Mouse (Mus musculus) embryonic fibroblast, embryonic 13.5 days (primary cell): ENCODE data around the gene Inpp1. TPM values are rescaled to one million over a fixed set of nuclear protein-coding genes. Genes with fewer than 3 reads are reported as not detected.
"Not testable (repeated sequence)": the region's sequence is repeated elsewhere in the genome, so short reads cannot be mapped to it uniquely, and the experiment has no call there.

Experiments
- H3K27ac ChIP-seq: 2 replicates; pipeline ENCODE4 v1.5.1; 2012; ENCODE audit warnings: low read length, control low read depth, inconsistent platforms; ENCODE audit not compliant: insufficient read depth
- H3K4me1 ChIP-seq: 2 replicates; pipeline ENCODE4 v1.6.1; 2011; ENCODE audit warnings: low read length; ENCODE audit not compliant: control insufficient read depth, insufficient read depth
- H3K4me3 ChIP-seq: 2 replicates; pipeline ENCODE4 v1.5.1; 2011; ENCODE audit warnings: mild to moderate bottlenecking, control low read depth, low read length; ENCODE audit not compliant: insufficient read depth
- CTCF ChIP-seq: IDR thresholded peaks from 2 replicates; pipeline ENCODE4 v1.5.1; 2011; ENCODE audit warnings: mild to moderate bottlenecking, control low read depth, low read length, moderate library complexity, borderline replicate concordance; ENCODE audit not compliant: insufficient read depth
- POLR2A ChIP-seq: IDR thresholded peaks from 2 replicates; pipeline ENCODE4 v1.6.1; 2011; ENCODE audit warnings: low read depth, mild to moderate bottlenecking, control low read depth, low read length, moderate library complexity
- polyA plus RNA-seq: library from polyadenylated mRNA; stranded (reverse); fragments of >200 nt; gene quantifications from 2 replicates; pipeline ENCODE4 v1.2.4, GENCODE M21; 2011; ENCODE audit warnings: low read depth; ENCODE audit not compliant: missing spikeins, insufficient read length

Inpp1 gene
- 11.7 and 13.7 TPM in 2 replicates for polyA plus RNA-seq

DNA sequence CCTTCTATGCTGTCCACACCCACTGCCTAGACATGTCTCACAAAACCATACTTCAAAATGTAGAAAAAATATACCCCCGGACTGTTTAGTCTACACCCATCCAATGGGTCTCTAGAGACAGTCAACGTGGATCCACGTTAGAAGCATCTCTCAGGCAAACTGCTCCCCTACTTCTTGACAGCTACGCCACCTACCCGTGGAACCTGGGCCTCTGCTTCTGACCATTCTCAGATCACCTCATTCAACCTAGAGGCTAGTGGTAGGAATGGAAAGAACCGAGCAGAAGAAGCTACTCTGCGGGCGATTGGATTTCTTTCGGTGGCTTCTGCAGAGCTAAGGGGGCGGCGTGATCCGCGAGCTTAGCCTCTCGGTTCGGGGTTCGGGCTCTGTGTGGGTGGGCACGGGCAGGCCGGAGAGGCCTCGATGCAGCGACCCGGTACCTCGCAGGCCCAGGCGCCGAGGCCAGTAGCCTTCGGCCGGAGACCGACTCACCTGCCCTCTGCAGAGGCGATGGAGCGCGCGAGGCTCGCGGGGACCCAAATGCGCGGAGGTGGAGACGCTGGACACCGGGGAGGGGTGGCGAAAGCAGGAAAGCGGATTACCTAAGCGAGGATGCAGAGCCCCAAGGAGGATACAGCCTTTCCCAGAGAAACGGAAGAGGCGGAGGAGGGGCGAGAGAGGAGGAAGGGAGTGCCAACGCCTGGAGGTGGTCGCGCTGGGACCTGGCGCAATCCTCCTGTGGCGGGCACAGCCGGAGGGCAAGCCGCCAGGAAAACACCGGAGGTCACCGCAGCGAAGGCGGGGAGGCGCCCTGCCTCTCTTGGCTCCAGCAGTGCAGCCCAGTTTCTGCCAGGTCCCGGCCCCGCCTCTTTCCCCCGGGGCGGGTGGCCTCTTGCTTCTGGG, at the start of gene Inpp1:
Gene Inpp1 (minus strand): TSS at position 779 of the 903 bp plus-strand sequence.
- peak; percentile 51; the same call in 1 of the 2 replicates for TF ChIP-seq CTCF
- peak; percentile 66 for TF ChIP-seq POLR2A
- H3K4me3 ChIP-seq, result peak within 1 kb of the TSS; percentile 64
- no peaks in the 10 kb centered on the region for H3K4me1 ChIP-seq
- H3K27ac ChIP-seq, result peak within 1 kb of the TSS; percentile 29

DNA sequence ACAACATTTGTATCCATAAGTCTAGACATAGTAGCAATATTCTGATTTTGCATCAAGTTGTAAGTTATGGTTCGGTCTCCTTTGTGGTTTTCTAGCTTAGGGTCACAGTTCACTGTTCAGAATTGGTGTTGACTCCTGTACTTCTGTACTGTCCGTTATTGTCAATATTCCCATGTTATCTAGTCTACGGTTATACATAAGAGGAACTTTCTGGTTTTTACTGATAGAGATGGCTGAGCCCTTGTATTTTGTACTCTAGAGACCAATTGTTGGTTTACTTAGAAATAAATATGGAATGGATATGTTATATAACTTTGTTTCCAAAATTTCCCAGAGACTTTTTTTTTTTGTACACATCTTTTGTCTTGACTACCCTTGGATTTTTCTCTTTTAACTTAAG, 48.5 kb upstream of the Inpp1 start:
- TF ChIP-seq POLR2A (no peak), CTCF (no peak)
- no peaks in the 10 kb centered on the region for H3K4me1 ChIP-seq
- no peak overlapping the region for H3K4me3 ChIP-seq
- H3K27ac ChIP-seq, result no peak overlapping the region

DNA sequence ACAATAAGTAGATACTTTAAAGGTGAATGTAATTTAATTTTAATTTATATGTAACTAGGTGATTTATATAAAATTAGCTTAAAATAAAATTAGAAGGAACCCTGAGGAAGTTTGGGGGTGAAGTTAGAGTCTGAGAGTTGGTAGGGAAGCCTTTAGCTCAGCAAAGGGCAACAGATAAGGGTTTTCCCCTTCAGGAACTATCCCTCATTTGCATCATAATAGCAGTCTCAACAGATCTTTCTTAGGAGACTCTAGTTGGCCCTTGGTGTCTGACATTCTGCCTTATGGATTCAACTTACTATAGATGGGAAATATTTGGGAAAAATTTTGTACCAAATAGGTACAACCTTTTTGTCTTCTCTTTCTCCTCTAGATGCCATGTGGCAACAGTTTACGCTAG, 46.7 kb upstream of the Inpp1 start:
- H3K27ac ChIP-seq, result no peak overlapping the region

DNA sequence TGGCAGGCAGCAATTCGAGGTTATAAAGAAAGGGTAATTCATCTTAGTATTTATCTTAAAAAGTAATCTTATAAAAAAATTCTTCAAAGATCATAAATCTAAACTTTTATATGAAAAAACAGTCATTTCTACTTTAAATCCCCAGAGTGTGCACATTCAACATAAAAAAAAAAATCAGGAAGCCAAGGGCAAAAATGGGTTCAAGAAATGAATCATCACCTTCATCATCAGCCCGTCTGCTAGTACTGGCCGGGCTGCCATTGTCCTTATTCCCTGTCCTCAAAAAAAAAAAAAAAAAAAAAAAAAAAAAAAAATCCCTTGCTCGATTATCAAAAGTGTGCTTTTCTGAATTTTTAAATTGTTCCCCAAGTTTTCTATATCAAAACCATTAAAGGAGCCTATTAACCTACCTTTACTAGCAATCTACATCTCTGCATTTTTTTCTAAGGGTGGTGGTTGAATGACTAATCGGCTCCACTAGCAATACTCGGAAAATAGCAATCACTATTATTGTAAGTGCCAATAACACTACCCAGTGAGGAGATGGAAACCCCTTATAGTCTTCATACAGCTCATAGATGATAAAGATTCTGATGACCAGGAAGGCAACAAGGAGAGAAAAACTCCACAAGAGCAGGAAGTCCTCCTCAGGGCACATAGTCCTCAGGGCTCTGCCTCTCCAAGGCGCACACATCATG, 38.6 kb upstream of the Inpp1 start:
- Histone ChIP-seq H3K4me3 (no peak overlapping the region), H3K27ac (no peak overlapping the region), H3K4me1 (no peaks in the 10 kb centered on the region)
- TF ChIP-seq POLR2A (no peak), CTCF (no peak)

More for the DNA sequence above, 46.7 kb upstream of the Inpp1 start:
- H3K4me3 ChIP-seq, result no peak overlapping the region
- no peak for TF ChIP-seq POLR2A
- no peak for TF ChIP-seq CTCF
- H3K4me1 ChIP-seq, result no peaks in the 10 kb centered on the region

DNA sequence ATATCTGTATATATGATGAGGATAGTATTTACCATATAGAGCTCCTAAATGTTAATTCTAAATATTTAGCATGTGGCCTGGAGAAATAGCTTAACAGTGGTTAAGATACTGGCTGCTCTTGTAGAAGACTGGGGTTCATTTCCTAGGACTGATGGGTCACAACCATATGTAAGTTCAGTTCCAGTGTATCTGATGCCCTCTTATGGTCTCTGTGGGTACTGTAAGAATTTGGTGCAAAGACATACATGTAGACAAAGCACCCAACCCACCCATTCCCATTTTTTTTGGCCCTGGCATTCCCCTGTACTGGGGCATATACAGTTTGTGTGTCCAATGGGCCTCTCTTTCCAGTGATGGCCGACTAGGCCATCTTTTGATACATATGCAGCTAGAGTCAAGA, 36.5 kb upstream of the Inpp1 start:
- not testable (repeated sequence) for H3K4me1 ChIP-seq, H3K27ac ChIP-seq, H3K4me3 ChIP-seq

DNA sequence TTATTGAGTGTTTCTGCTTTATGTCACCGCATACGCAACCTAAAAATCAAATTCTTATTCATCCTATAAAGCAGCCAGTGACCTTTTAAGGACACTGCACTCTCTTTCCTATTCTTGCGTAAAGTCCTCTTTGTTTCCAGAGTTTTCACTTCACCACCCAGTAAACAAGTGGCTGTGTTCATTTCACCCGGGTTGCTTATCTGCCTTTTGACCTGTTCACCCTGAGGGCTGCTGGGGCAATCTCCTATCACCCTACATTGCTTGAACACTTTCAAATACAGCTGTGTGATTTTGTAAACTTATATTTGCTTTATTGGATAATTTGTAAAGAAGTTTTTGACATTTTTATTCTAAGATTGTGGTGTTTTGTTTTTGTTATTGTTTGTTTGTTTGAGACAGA, 31.9 kb upstream of the Inpp1 start:
- TF ChIP-seq CTCF (no peak), POLR2A (no peak)
- H3K27ac ChIP-seq, result no peak overlapping the region
- no peak overlapping the region for H3K4me3 ChIP-seq
- no peaks in the 10 kb centered on the region for H3K4me1 ChIP-seq

DNA sequence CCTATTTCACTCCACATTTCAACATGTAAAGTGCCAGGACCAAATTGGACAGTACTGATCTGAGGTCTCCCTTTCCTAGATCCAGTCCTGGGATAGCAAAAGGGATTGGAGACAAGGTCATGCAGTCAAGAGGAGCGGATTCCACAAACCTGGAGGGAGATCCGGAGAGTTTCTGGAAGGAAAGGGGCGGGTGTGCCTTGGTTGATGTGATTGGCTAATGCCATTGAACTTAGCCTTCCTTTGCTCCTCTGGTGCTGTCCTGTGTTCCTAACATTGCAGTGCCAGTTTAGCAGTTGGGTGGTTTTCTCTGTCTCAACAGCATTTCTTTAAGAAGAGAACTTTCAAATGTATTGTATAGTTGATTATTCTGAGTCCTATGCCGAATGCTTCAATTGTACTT, 29.1 kb upstream of the Inpp1 start:
- TF ChIP-seq POLR2A (no peak), CTCF (no peak)
- H3K27ac ChIP-seq, result no peak overlapping the region

DNA sequence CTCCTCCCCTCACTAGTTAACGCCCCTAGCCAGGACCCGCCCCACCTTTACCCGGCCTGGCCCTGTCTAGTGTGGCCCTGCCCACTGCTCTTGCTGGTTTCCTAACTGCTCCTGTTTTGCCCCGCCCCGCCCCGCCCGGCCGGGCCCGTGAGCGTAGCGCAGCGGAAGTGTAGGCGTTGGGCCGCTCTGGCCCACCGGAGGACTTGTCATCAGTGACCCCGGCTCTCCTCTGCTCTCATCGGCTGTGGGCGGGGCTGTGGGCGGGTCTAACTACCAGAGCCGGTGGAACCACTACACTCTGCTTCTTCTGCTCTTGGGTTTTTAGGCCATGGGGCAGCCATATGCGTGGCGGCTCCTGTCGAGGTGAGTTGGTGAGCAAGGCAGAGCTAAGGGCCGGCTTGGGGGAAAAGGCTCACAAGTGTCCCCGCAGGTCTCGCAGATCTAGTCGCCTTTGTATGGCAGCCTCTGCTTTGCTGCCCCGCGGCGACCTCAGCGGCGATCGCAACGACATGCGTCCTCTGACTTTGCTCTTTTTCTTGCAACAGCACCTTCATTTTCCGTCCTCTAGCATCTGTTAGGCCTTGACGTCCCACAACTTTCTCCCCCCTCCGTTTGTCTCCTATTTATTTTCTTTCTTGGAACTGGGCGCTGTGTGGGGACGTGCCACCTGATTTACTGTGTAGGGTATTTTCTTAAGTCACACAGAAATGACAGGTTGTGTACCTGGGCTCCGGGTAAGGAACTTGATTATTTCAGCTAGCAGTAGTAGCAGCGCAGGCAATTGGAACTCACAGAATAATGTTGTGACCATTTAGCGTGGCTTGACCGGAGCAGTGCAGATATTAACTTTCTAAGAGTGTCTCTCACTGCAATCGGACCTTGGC, 27.5 kb upstream of the Inpp1 start, which contains the start of gene Hibch:
Gene Hibch (plus strand): TSS at position 148 of the 884 bp plus-strand sequence.
- TF ChIP-seq POLR2A, result peak; percentile 95
- TF ChIP-seq CTCF, result no peak
- peak within 1 kb of the TSS; percentile 90 for H3K4me3 ChIP-seq

More for the DNA sequence above, 29.1 kb upstream of the Inpp1 start:
- Histone ChIP-seq H3K4me3 (no peak overlapping the region), H3K4me1 (no peaks in the 10 kb centered on the region)

DNA sequence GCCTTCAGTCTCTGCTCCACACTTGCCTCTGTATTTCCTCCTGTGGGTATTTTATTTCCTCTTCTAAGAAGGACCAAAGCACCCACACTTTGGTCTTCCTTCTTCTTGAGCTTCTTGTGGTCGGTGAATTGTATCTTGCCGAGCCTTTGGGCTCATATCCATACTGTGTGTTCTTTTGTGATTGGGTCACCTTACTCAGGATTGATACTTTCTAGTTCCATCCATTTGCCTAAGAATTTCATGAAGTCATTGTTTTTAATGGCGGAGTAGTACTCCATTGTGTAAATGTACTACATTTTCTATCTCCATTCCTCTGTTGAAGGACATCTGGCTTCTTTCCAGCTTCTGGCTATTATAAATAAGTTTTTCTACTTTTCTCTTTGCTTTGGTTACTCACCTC, 26.9 kb upstream of the Inpp1 start:
- TF ChIP-seq CTCF, result no peak
- TF ChIP-seq POLR2A, result no peak
- no peak overlapping the region for H3K27ac ChIP-seq
- H3K4me3 ChIP-seq, result no peak overlapping the region
- H3K4me1 ChIP-seq, result peaks cover 3% of the 10 kb centered on the region; the same call in 1 of the 2 replicates

More for the DNA sequence above, 27.5 kb upstream of the Inpp1 start, which contains the start of gene Hibch:
- Histone ChIP-seq H3K4me1 (peaks cover 3% of the 10 kb centered on the region; the same call in 1 of the 2 replicates), H3K27ac (0 out of 2 replicates have a peak within 1 kb of the TSS, but pooled peaks have one; percentile 29)
